Mouse (Mus musculus) gastrocnemius, postnatal 25 days (tissue): ENCODE data around the gene Ahsa1. TPM values are rescaled to one million over a fixed set of nuclear protein-coding genes. Genes with fewer than 3 reads are reported as not detected.
"Not testable (repeated sequence)": the region's sequence is repeated elsewhere in the genome, so short reads cannot be mapped to it uniquely, and the experiment has no call there.

Experiments used
- DNase-seq: peaks from one replicate; pipeline ENCODE4 v3.0.0; 2022
- long read RNA-seq, 2 experiments: library from polyadenylated mRNA; stranded (forward); transcript quantifications; one replicate each; pipeline ENCODE4 v2.0.0; 2021
- total RNA-seq, 2 experiments: library from RNA; stranded (reverse); gene quantifications; 1 replicate in 1 of 2; 2 replicates in 1 of 2; pipeline ENCODE4 v1.2.3; 2021

Gene Ahsa1
- 100 to 1,000 TPM; 126 to 141 TPM for total RNA-seq
- long read RNA-seq, experiment 1, transcript Ahsa1-201 (9 exons, 1,377 nt) = major isoform, 151 of 168 reads
- long read RNA-seq, experiment 1, partial matches to known transcripts = 8 of 168 reads
- long read RNA-seq, experiment 1, other reads (novel, unspliced or antisense) = 6 of 168 reads
- long read RNA-seq, experiment 2, transcript Ahsa1-201 (9 exons, 1,377 nt) = major isoform, 150 of 165 reads
- long read RNA-seq, experiment 2, partial matches to known transcripts = 8 of 165 reads
- long read RNA-seq, experiment 2, other reads (novel, unspliced or antisense) = 7 of 165 reads

GRCm38 (mm10) chr12:87266108-87266826 lies at the start of gene Ahsa1, which contains the start of gene Vipas39:
Ahsa1 (plus strand) TSS chr12:87266479.
Vipas39 (minus strand) TSS chr12:87266256.
- peak; percentile 87 for DNase-seq

GRCm38 (mm10) chr12:87217596-87217995 lies 48.7 kb upstream of the Ahsa1 start:
- DNase-seq = no peak

- DNase-seq = no peak
Observed at GRCm38 (mm10) chr12:87219362-87219761, 46.9 kb upstream of the Ahsa1 start.

GRCm38 (mm10) chr12:87224950-87225349 lies 41.3 kb upstream of the Ahsa1 start:
- no peak for DNase-seq

GRCm38 (mm10) chr12:87226801-87227200 lies 39.5 kb upstream of the Ahsa1 start:
- DNase-seq = no peak

GRCm38 (mm10) chr12:87229633-87230032 lies 36.6 kb upstream of the Ahsa1 start:
- DNase-seq = no peak

DNA sequence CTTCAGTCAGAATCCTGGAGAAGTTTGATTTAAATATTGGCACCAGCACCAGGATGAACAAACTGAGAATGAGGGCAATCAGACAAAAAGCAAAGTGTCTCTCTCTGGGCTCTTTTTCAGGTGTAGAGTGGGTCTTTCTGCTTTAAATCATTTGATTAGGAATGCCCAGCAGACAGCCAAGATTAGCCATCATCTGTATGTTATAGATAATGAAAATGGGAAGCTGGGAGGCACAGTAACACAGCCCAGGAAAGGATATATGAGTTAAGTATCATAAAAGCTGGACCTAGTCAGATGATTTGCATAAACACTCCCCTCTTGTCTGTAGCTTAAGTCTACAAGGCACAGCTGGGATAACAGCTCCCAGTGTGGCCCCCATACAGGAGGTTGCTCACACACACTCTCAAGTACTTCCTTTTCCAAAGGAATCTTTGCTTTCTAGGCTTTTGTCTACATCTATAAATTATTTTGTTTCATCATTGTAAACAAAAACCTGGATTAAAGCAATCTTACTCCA lies 35.8 kb upstream of the Ahsa1 start:
- DNase-seq = no peak

DNA sequence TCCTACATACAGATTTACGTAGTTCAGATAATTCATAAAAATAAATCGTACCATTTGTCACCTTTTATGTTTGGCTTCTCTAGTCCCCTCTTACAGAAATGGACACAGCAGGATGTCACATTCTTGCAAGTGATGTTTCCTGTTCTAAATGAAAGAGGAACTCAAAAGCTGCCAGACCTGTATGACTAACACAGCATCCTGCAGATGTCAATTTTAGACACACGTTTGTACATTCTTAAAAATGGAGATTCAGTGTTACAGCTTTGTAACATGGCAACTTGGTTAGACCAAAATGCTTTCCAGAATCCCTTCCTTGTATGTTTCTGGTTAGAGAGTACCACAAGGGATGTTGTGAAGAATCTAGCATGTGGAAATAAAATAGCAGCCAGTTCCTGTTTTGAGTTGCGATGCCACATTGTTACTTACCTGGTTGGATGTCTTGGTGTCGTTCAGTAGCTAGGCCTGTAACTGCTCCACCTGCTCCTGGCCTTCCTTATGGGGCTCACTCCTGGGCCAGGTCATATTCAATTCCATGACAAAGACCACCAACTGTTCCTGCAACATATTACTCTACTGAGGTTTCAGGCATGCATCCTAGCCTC lies 29.3 kb upstream of the Ahsa1 start:
- DNase-seq = no peak

DNA sequence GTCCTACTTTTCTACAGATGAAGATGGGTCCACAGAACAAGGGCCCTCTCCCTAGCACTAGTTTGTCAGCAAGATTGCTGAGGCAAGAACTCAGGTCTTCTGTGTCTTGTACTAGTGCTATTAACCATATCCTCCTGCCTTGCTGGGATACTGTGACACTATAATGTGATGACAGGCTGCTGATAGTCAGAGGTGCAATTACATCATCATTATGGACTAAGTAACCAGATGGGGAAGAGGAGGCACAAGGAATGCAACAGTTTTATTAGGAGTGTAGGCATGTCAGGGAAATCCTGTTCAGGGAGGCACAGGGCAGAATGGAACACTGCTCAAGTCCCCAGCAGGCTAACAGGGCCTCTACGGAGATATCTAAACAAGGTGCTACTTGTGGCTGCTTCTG lies 27.6 kb upstream of the Ahsa1 start, which contains the start of gene Noxred1:
Noxred1 (minus strand) TSS at position 101 of the 400 bp plus-strand sequence.
- no peak for DNase-seq

DNA sequence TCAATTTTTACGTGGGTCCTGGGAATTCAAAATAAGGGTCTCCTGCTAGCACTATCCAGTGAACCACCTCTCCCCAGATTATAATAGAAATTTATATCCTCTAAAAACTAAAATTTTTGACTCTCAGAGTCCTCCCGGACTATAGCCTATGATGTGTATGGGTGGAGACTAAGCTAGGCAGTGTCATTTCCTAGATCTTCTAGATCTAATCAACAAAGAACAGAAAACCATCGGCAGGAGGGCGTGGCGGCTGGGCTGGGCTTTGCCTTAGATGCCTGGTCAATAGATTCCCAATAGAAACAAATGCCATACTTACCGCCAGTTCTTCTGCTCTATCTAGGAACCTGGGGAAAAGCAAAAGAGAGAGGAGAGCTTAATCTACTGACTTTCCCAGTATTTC lies 16.1 kb upstream of the Ahsa1 start:
- no peak for DNase-seq

DNA sequence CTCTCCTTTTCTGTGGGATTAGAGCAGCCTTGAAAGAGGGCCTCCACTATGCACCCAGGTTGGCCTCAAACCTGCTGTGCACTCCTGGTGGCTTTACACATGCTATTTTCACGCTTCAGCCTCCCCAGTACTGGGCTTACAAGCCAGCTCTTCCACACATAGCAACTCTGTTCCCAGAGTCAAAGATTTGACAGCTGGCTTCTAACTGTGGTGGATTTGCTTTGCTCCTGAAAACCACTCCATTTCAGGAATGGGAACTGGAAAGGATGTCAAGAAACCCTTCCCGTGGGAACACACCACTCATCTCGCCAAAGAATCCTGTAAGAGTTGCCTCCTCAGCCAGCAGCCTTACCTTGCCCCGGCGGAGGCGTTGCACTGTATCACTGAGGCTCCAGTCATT lies 12.4 kb upstream of the Ahsa1 start:
- no peak for DNase-seq

DNA sequence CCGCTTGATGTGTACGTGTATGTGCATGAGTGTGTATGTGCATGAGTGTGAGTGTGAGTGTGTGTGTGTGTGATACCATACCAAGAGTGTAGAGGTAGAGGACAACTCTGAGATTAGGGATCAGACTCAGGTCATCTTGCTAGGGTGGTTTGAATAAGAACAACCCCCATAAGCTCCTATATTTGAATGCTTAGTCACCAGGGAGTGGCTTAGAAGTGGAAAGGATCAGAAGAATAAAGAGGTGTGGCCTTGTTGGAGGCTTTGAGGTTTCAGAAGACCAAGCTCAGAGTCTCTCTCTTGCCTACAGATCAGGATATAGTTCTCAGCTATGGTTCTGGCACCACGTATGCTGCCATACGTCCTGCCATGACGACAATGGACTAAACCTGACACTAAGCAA lies 9.7 kb upstream of the Ahsa1 start:
- no peak for DNase-seq

DNA sequence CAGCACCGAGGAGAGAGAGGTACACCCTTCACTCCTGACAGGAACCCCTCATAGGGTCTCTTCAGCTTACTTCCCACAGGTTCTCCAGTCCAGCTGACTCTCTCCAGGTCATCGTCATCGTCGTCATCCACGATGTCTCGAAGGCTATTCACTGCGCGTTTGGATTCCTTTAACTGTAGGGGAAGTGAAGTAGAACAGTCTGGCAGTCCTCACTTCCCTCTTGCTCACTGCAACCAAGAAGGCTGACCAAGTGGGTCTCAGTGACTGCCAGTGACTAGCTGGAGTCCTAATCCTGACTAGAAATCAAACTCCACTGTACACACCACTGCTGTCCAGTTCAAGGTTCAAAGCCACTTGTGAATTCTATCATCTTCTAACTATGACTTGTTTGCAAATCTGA lies 5.7 kb upstream of the Ahsa1 start:
- DNase-seq = no peak

DNA sequence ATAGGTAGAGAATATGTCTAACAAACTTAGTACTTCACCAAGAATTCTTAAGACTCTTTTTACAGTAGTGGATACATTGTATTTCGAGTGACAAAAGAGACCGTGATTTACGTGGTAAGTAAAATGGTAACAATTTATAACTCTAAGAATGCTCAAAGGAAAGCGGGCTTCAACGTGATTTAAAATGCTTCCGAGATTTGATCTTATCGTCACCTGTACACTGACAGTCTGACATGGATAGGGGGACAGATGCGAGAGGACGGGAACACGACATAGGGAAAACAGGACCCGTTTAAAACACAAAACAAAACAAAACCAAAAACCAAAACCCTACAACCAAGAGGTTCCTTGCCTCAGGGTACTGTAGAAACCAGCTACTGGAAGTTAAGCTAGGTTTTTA lies 835 bp upstream of the Ahsa1 start:
- no peak for DNase-seq

DNA sequence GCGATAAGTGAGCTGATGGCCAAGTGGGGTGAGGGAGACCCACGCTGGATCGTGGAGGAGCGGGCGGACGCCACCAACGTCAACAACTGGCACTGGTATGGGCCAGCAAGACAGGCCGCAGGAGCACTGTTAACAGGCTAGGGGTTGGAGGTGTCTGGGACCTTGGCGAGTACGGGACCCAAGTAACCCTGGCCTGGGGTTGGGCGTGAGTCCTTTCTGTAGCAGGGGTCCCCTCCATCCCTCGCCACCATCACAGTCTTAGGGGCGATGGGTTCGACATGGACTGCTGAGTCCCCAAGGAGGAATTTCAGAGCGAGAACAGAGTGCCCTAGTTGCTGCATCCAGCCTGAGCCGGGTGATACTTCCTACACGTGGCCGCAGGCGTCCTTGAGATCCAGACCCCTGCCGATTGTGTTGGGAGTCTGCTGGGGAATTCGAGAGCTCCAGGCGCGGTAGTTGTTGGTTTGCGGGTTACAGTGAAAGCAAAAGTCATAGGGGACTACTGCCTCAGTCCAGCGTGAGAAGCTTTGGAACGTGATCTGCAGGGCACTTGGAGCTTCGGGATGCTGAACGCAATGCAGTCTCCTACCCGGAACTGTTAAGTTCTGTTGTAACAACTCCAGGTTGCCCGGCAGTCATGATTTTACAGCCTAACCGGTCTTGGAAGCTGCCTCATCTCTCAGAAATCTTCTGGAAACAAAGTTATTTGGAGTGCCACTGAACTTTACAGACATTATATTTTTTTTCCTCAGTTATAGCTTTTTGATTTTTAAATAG lies 736 bp downstream of the Ahsa1 start:
- no peak for DNase-seq

DNA sequence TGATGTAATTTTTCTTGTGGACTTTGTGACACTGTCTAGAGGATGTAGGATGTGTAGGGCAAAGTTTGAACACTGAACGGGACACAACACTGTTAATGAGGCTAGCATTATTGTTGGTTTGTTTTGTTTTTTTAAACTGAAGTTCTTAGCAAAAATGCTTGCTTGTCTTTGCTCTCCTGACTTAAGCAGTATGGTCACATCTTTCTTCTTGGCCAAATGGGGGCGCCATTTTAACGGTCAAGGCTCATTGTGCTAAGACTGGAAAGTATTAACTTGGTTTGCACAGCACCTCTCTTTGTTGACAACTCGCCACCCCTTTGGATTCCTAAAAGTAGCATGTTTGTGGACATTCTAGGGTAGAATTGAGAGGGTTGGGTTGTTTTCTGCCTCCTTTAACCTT lies 1.4 kb downstream of the Ahsa1 start:
- DNase-seq = no peak

DNA sequence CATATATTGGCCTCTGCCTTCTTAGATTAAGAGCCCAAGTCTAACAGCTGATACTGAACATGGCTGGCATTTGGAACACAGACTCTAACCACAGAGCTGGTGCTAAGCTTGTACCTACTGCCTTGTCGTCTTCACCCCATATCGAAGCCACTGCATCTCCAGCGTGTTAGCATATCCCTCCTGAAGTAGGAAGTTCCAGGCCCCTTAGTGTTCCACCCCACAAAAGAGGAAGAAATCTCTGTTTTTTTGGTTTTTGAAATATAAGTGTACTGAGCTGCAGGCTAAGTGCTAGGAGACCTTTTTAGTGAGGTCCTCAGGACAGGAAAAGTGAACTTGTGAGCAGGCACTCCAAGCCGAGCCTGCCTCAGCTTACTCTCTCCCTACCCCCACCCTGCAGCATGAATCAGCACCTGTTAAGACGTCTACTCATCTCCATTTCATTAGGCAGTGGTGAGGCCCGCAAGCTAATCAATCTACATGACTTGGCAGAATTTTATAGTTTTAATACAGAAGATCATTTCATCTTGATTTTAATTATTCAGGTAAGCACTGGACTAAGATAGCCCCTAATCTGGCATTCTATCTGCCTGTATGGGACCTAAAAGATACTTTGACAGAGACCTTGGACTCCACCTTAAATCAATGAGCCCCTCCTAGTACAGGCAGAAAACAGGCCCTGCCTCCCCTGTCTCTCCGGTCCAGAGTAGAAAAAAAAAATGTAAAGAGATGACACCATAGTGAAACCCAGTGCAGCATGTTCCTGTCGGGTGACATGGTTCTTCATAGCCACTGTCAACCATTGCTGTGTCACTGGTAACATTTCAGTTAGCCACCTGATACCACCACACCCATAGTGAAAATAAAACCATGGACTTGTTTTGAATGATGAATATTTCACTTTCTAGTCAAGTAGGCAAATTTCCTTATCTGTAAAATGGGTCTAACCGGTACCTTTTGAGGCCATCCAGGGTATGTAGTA lies 8.9 kb downstream of the Ahsa1 start:
- no peak for DNase-seq

- not testable (repeated sequence) for DNase-seq
Observed at GRCm38 (mm10) chr12:87277251-87277650, 11.0 kb downstream of the Ahsa1 start.

GRCm38 (mm10) chr12:87278118-87278730 lies 11.9 kb downstream of the Ahsa1 start:
- DNase-seq = no peak

DNA sequence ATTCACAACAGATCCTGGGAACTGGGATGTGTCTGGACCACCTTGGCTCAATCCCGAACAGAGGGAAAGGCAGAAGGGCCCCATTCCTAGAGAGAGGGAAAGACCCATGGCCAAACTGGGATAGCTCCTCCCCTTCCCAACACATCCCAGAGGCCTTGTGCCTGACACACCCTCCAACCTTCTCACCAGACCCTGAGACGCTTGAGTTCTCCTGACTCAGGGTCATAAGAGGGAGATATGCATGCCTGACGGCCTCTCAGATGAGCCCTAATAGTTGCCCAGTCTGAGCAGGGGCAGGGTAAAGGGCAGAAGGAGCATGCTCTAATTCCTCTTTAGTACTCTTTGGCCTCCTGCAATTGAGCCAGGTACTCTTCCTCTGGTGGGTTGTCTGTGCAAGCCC lies 13.1 kb downstream of the Ahsa1 start:
- no peak for DNase-seq

GRCm38 (mm10) chr12:87279879-87280278 lies 13.6 kb downstream of the Ahsa1 start:
- DNase-seq = no peak
